ENCODE assay signal across 17 mouse cellular contexts in the genomic region with DNA sequence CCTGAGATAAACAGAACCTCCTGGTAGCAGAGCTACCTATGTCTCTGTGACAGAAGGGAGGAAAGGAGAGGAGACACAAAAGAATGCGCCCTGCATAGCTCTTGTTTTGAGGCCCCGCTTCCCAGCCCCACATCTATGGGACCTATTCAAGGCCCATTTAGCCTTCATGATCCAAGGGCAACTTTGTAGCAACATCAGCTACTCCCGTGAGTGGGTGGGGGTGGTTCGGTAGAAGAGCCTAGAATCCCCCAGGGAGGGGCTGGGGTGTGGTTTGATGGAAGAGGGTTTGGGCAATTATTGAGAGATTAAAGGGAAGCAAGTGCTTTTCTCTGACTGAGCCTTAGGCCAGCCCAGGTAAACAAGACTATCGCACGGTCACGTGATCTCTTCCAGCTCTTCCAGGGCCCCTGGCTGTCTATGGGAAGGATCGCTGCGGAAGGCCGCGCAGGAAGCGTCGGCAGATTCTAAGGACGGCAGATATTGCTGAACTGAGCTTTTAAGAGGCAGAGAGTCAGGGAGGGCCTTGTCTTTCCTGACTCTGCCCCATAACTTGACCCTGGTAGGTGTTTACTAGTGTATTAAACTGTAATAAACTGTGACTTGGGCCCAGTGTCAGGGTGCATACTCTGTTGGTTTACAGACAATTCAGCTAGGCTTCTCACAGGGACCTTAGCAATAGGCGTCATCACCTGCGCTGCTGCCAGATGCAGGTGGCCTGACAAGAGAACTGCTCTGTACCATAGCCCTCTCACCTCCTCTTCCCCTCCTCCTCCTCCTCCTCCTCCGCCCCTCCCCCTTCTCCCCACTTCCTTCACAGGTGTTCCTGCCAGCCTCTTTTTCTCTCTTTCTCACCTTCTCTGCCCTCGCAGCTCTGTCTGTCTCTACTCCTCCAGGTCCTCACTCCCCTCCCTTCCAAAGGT. TPM values are rescaled to one million over a fixed set of nuclear protein-coding genes. Genes with fewer than 3 reads are reported as not detected.
A peak's percentile ranks its signal among the peaks of the same experiment; 100 is the strongest.
DNase-seq lines count a peak whose midpoint lies in the region; ATAC-seq and TF ChIP-seq lines count a peak whose summit lies in the region.
"Had no signal": no experiment of that assay in that cellular context is flagged by ENCODE, and none has a peak within 500 bp of the region (broad histone marks: within the 10 kb centered on the region; RNA-seq: fewer than 3 reads in every experiment).

No protein-coding gene starts in this region.

- H3K27ac ChIP-seq in hindbrain, embryonic 11.5 days (ENCODE audit: low read depth, low read length): no peak overlapping the region
- no peak overlapping the region for H3K27ac ChIP-seq in hindbrain, embryonic 16.5 days (ENCODE audit: low read depth, low read length)
- H3K27ac ChIP-seq in intestine, postnatal 0 days (ENCODE audit: low read depth, low read length): no peak overlapping the region; the same call in 1 of the 2 replicates
- H3K27ac ChIP-seq: limb, embryonic 13.5 days had no signal

- no peak overlapping the region for H3K4me3 ChIP-seq in hindbrain, embryonic 11.5 days (ENCODE audit: low read depth, low read length)
- no peak overlapping the region for H3K4me3 ChIP-seq in hindbrain, embryonic 16.5 days (ENCODE audit: low read length)
- H3K4me3 ChIP-seq in intestine, postnatal 0 days (ENCODE audit: low read depth, low read length): no peak overlapping the region
- H3K4me3 ChIP-seq: limb, embryonic 13.5 days had no signal

- H3K4me2 ChIP-seq in hindbrain, embryonic 11.5 days (replicated peaks; ENCODE audit: low read depth, low read length): no peak overlapping the region
- no peak overlapping the region for H3K4me2 ChIP-seq in hindbrain, embryonic 16.5 days (ENCODE audit: low read length)
- peak overlapping the region; percentile 24; the same call in 1 of the 2 replicates for H3K4me2 ChIP-seq in intestine, postnatal 0 days (replicated peaks; ENCODE audit: low read depth)
- H3K4me2 ChIP-seq: limb, embryonic 13.5 days had no signal

- H3K27me3 ChIP-seq in hindbrain, embryonic 11.5 days (ENCODE audit: control insufficient read depth, insufficient read depth, low read length): no peaks in the 10 kb centered on the region
- no peaks in the 10 kb centered on the region for H3K27me3 ChIP-seq in hindbrain, embryonic 16.5 days (replicated peaks; ENCODE audit: control insufficient read depth, insufficient read depth, low read length)
- H3K27me3 ChIP-seq in intestine, postnatal 0 days (replicated peaks; ENCODE audit: control insufficient read depth, insufficient read depth, low read length): peaks cover 70% of the 10 kb centered on the region
- H3K27me3 ChIP-seq: limb, embryonic 13.5 days had no signal

- DNase-seq in hindbrain, embryonic 11.5 days (ENCODE audit: low spot score): peak; percentile 5
- DNase-seq in WW6 (ENCODE audit: low read depth, low spot score): peak; percentile 49
- DNase-seq in thymus, postnatal 14 days: peak; percentile 89
- DNase-seq in layer of hippocampus, postnatal 36 days: no peak
- DNase-seq in kidney, postnatal 14 days: no peak
- DNase-seq: cerebellum, adult 11 months; kidney, adult 9 months; lung, postnatal 4 days; midbrain, embryonic 14.5 days; right cerebral cortex, adult 18-20 months had no signal

- no peak for TF ChIP-seq CTCF in intestine, postnatal 0 days (IDR thresholded peaks at IDR 0.05; ENCODE audit: low read depth)

- no peak overlapping the region for H3K9ac ChIP-seq in hindbrain, embryonic 11.5 days (ENCODE audit: low read depth, low read length)
- no peak overlapping the region for H3K9ac ChIP-seq in hindbrain, embryonic 16.5 days (ENCODE audit: low read depth, low read length)
- no peak overlapping the region for H3K9ac ChIP-seq in intestine, postnatal 0 days (ENCODE audit: low read depth, low read length)
- H3K9ac ChIP-seq: limb, embryonic 13.5 days had no signal

- ATAC-seq in hindbrain, embryonic 11.5 days (ENCODE audit: low FRiP score): no peak
- ATAC-seq in hindbrain, embryonic 16.5 days: no peak
- ATAC-seq in intestine, postnatal 0 days: 0 out of 2 replicates have a peak, but pooled peaks have one; percentile 42

- no peaks in the 10 kb centered on the region for H3K9me3 ChIP-seq in hindbrain, embryonic 11.5 days (ENCODE audit: control insufficient read depth, low read length)
- H3K9me3 ChIP-seq in hindbrain, embryonic 16.5 days (ENCODE audit: control insufficient read depth, low read length): no peaks in the 10 kb centered on the region
- no peaks in the 10 kb centered on the region for H3K9me3 ChIP-seq in intestine, postnatal 0 days (ENCODE audit: control insufficient read depth)
- H3K9me3 ChIP-seq: limb, embryonic 13.5 days had no signal

- no peaks in the 10 kb centered on the region for H3K36me3 ChIP-seq in hindbrain, embryonic 11.5 days (ENCODE audit: control insufficient read depth, insufficient read depth, low read length)
- H3K36me3 ChIP-seq in hindbrain, embryonic 16.5 days (ENCODE audit: control insufficient read depth, insufficient read depth, low read length): no peaks in the 10 kb centered on the region
- H3K36me3 ChIP-seq in intestine, postnatal 0 days (ENCODE audit: control insufficient read depth, insufficient read depth): no peaks in the 10 kb centered on the region
- H3K36me3 ChIP-seq: limb, embryonic 13.5 days had no signal

- WGBS in hindbrain, embryonic 11.5 days: 60% methylated on average over 17 of the region's 18 CpGs
- 51% methylated on average over 18 of the region's 18 CpGs for WGBS in hindbrain, embryonic 16.5 days
- WGBS in intestine, postnatal 0 days: 23% methylated on average over 18 of the region's 18 CpGs

- no peaks in the 10 kb centered on the region for H3K4me1 ChIP-seq in hindbrain, embryonic 11.5 days (replicated peaks; ENCODE audit: control insufficient read depth, insufficient read depth, low read length)
- H3K4me1 ChIP-seq in hindbrain, embryonic 16.5 days (ENCODE audit: control insufficient read depth, insufficient read depth, low read depth, low read length): no peaks in the 10 kb centered on the region
- H3K4me1 ChIP-seq in intestine, postnatal 0 days (replicated peaks; ENCODE audit: control insufficient read depth, insufficient read depth, low read length): no peaks in the 10 kb centered on the region

RNA-seq across cellular contexts. Expression of gene Fgf21, which starts 16.1 kb away (rescaled TPM):
- not detected in 2 replicates for polyA plus RNA-seq in hindbrain, embryonic 11.5 days (2014; fragmentation: Nextera tagmentation; extraction: Ambion mirVana)
- polyA plus RNA-seq in hindbrain, embryonic 16.5 days (2015; fragmentation: Nextera tagmentation; extraction: Ambion mirVana): not detected in 2 replicates
- polyA plus RNA-seq in intestine, postnatal 0 days (2015; fragmentation: Nextera tagmentation; extraction: Ambion mirVana): not detected in 2 replicates
- not detected for total RNA-seq in layer of hippocampus, postnatal 36 days (2021)
- total RNA-seq: heart, postnatal 25 days; layer of hippocampus, postnatal 10 days had no signal
- polyA plus RNA-seq: cortical plate, adult 2 months; midbrain, embryonic 14.5 days; neural tube, embryonic 14.5 days had no signal

RNA-seq across cellular contexts. Expression of gene Fut1, which starts 17.9 kb away (rescaled TPM):
- not detected in 2 replicates for polyA plus RNA-seq in hindbrain, embryonic 11.5 days (2014; fragmentation: Nextera tagmentation; extraction: Ambion mirVana)
- polyA plus RNA-seq in hindbrain, embryonic 16.5 days (2015; fragmentation: Nextera tagmentation; extraction: Ambion mirVana): not detected in 2 replicates
- 0.05 and 0.23 TPM in 2 replicates for polyA plus RNA-seq in intestine, postnatal 0 days (2015; fragmentation: Nextera tagmentation; extraction: Ambion mirVana)
- total RNA-seq in layer of hippocampus, postnatal 36 days (2021): not detected
- total RNA-seq: heart, postnatal 25 days had no signal
- polyA plus RNA-seq: midbrain, embryonic 14.5 days; neural tube, embryonic 14.5 days had no signal

RNA-seq across cellular contexts. Expression of gene Izumo1, which starts 22.4 kb away (rescaled TPM):
- 0.12 and 0.18 TPM in 2 replicates for polyA plus RNA-seq in hindbrain, embryonic 11.5 days (2014; fragmentation: Nextera tagmentation; extraction: Ambion mirVana)
- polyA plus RNA-seq in hindbrain, embryonic 16.5 days (2015; fragmentation: Nextera tagmentation; extraction: Ambion mirVana): not detected in 2 replicates
- 0.08 TPM in 2 replicates for polyA plus RNA-seq in intestine, postnatal 0 days (2015; fragmentation: Nextera tagmentation; extraction: Ambion mirVana)
- total RNA-seq in layer of hippocampus, postnatal 36 days (2021): not detected
- total RNA-seq: layer of hippocampus, postnatal 10 days had no signal
- polyA plus RNA-seq: midbrain, embryonic 14.5 days; neural tube, embryonic 14.5 days had no signal

RNA-seq across cellular contexts. Expression of gene Rasip1, which starts 28.1 kb away (rescaled TPM):
- 4.9 and 5.1 TPM in 2 replicates for polyA plus RNA-seq in hindbrain, embryonic 11.5 days (2014; fragmentation: Nextera tagmentation; extraction: Ambion mirVana)
- 16.7 and 17.5 TPM in 2 replicates for polyA plus RNA-seq in hindbrain, embryonic 16.5 days (2015; fragmentation: Nextera tagmentation; extraction: Ambion mirVana)
- polyA plus RNA-seq in intestine, postnatal 0 days (2015; fragmentation: Nextera tagmentation; extraction: Ambion mirVana): 5.7 and 6.1 TPM in 2 replicates
- 1 to 10 TPM; 6.1 to 6.6 TPM for total RNA-seq in layer of hippocampus, postnatal 36 days (2021)

RNA-seq across cellular contexts. Expression of gene Bcat2, which starts 29.3 kb away (rescaled TPM):
- 26.6 and 31.4 TPM in 2 replicates for polyA plus RNA-seq in hindbrain, embryonic 11.5 days (2014; fragmentation: Nextera tagmentation; extraction: Ambion mirVana)
- polyA plus RNA-seq in hindbrain, embryonic 16.5 days (2015; fragmentation: Nextera tagmentation; extraction: Ambion mirVana): 22.7 and 27.0 TPM in 2 replicates
- polyA plus RNA-seq in intestine, postnatal 0 days (2015; fragmentation: Nextera tagmentation; extraction: Ambion mirVana): 17.7 and 18.6 TPM in 2 replicates
- total RNA-seq in layer of hippocampus, postnatal 36 days (2021): 10 to 100 TPM; 23.5 to 29.9 TPM

Comparison
In these comparisons a context has a peak if more than half of its experiments do, and no peak if none do; other contexts are left out.
1. DNase-seq: peak in hindbrain, embryonic 11.5 days (single experiment), WW6 (single experiment) and thymus, postnatal 14 days (single experiment); none in layer of hippocampus, postnatal 36 days (0 of 2) and kidney, postnatal 14 days (single experiment).